Mouse (Mus musculus) embryo, embryonic 11 days (tissue): ENCODE results near the gene Fam120a.
A peak's percentile ranks its signal among the peaks of the same experiment; 100 is the strongest.

ENCODE experiments used
- DNase-seq: peaks from one replicate; pipeline ENCODE4 v3.0.0-alpha.2; 2015

The Fam120a gene

DNA sequence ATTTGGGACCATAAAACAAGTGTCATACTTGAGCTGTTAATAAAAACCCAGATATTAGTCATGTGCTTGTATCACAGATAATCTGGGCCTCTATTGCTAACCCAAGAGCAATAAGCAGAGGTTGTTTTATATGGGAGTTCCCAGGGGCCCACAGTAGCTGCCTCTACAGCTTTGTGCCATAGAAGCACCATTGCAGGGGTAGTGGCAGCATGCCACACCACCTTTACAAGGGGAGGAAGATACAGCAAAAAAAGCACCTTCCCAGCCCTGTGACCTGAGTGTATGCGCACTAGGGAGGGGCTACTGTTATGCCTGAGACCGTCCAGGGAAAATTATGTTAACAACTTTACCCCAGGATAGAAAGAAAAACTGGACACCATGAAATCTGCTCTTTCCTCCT lies 62.4 kb downstream of the Fam120a start:
- DNase-seq: no peak

DNA sequence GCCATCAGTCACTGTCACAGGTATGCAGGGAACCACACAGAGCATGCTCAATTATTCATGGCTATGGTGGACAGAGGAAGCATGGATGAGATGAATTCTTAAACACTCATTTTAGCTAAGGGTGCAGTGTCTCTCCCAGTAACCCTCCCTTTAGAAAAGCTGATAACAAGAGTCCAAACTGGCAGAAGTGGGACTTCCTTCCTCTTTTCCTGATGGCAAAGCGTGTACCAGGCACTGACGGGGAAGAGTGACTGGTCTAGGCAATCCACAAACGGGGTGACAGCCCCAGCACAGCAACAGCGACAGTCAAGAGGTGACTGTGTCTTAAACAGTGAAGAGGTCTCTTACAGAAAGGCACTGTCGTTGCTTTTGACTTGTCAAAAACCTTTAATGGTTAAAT lies 72.4 kb downstream of the Fam120a start:
- DNase-seq: no peak

DNA sequence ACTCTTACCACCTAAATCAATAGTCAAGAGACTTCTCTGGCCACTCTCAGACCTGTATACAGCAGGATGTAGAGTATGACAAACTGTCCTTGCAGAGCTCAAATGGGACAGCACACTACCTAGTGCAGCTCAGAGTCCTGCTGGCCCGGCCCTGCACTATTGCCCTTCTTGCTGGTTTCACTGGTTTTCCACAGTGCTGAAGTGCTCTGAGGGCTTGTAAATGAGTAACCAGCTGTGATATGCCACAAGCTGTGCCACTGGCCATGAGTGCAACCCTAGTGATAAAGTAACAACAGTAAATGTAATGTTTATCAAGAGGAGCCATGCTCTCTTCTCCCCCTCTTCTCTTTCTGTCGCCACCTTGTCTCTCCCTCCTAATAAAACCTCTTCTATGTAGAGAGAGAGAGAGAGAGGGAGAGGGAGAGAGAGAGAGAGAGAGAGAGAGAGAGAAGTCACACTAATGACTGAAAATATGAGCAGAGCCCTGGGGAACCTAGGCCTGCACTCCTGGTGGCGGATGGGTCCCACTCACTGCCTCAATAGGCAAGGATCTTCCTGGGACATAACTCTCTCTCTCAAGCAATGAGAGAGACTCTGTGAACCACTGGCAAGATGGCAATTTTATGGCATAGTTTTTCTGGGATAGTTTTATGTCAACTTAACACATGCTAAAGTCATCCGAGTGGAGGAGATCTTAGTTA lies 77.4 kb downstream of the Fam120a start:
- no peak for DNase-seq

DNA sequence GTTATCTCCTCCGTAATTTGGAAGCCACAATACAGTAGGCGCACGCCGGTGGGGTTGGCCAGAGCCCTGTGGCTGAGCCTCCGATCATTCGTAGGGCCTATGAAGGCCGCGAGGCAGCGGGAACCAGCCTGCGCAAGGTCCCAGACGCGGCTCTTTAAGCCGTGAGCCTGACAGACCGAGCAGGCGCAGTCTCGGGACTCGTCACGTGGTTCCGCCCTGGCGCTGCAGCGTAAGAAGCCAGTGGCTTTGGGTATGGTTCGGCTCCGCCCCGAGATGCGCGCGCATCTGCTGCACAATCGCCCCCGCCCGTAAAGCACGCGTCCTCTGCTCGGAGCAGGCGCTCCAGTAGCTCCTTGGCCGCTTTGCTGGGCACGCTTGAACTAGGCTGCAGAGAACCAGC lies 89.3 kb downstream of the Fam120a start:
- peak; percentile 99 for DNase-seq

DNA sequence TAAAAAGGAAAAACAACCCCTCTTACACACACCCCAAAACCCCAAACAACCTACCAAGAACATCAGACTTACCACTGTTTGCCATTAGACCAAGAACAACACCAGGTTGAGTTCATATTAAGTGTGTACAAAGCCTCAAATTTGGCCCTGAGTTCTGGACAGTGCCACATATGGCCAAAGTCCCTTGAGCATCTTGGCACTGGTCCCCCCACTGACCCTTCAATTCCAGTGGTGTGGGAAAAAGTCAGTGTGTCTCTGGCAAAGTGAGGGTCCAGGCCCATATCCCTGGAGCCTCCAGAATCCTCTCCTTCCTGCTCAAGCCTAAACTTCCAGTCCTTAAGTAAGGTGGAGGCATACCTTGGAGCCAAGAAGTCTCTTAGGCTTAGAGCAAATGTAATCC lies 90.0 kb downstream of the Fam120a start:
- no peak for DNase-seq

DNA sequence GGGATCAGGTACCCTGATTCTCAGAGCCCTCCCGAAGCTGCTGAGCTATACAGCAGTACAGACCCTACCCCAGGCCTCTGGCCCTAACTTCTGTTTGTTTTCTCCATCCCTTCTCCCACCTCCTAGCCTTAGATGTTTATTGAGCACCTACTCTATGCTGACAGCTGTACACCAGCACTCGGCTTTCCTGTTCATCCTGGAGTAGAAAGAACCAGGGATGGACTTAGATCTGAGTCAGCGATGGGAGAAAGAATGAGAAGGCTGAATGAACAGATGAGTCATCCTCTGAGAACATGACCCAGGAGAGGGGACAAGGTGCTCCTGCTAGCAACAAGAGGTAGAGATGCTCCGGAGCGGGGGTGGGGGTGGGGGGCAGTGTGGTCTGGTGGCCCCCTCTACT lies 95.1 kb downstream of the Fam120a start:
- DNase-seq: no peak

DNA sequence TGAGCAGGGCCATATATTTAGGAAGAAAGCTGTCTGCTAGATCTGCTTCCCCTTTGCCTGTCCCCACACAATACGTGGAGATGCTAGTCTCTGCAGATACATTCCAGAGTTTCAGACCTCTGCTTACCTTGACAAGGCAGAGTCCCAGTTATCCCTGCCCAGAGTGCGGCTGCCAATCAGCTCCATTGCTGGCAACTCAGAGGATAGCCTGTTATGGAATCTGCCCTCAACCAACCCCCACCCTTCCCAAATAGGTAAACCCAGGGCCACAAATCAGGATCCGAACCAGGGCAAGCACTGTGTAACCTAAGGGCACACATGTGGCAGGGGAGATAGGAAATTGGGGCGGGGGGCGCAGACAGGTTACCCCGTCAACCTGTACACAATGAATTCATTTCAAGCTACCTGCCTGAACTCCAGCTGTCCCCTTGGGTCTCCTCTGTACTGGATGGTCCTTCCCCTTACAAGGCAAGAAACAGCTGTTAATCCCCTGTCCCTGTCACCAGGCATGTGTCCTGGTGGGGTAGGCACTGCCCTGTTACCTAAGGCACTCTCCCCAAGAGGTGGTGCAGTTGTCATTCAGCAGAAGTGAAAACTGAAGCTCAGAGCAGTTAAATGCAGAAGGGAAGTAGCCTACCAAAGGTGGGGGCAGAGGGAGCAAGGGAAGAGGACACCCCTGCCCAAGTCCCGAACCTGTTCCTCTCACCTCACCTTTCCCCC lies 95.8 kb downstream of the Fam120a start:
- DNase-seq: no peak

DNA sequence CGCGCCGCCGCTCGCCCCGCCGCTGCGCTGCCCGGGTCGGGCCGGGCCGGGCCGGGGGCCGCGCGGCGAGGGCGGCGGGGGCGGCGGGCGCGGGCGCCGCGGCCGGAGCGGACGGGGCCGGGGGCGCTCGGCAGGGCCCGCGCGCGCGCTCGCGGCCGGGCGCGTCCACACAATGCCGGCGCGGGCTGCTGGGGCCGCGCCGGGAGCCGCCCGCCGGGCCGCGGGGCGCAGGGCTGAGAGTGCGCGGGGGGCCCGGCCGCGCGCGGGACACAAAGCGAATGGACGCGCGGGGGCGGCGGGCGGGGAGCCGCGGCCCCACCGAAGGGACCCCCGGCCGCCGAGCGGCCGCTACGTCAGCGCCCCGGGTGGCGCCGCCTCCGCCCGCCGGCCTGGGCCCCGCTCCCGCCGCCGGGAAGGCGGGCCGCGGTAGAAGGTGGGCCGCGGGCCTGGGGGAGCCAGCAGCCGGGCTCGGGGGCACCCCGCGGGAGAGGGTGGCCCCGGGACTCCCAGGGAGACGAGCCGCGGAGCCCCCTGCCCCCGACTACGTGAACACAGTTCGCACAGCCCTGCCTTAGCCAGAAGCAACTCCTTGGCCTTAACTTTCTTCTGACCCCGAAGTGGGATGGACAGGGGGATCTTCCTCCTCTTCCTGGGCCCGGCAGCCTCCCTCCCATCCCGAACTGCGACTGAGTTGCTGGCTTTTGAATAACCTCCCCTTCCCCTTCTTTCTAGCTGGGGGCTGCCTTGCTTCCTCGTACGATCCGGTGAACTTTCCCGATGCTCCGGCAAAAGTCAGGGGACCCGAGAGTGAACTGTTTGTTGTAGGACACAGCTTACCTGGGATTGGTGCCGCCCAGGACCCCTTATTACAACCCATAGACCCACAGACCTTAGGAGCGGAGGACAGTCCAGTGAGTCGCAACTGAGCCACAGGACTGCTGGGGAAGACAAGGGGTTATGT lies 96.8 kb downstream of the Fam120a start, which contains the start of gene Phf2:
Phf2 (minus strand) TSS at position 349 of the 961 bp plus-strand sequence.
- DNase-seq: peak; percentile 74

DNA sequence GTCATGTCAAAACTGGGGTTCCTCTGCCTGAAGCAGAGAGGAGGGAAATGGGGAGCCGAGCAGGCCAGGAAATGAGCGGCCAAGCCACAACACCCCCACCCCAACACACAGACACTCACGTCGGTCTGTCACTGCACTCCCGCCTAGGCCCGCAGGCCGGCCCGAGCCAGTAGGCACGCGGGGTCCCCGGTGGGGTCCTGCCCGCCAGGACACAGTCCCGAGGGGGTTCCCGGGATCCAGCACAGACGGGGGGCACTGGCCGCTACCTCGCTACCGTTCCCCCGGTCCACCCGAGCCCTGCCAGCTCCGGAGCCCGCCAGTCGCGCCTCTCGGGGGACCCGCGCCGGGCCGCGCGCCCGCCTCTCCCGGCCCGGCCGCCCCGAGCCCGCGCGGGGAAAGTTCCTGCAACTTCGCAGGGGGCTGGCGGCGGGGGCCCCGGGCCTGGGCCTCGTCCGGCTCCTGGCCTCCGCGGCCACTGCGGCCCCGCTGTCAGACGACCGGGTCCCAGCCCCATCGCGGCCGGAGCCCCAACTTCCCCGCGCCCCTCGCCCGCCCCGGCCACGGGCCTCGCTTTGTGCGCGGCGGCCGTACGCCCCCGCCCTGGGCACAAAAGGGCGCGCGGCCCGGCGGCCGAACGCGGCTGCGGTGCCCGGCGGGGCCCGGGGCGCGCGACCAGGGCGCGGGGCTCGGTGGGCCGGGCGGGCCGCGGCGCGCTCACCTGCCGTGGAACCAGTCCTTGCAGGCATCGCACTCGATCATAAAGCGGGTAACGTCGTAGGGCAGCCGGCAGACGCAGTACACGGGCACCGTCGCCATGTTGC lies 97.7 kb downstream of the Fam120a start:
- peak; percentile 68 for DNase-seq

DNA sequence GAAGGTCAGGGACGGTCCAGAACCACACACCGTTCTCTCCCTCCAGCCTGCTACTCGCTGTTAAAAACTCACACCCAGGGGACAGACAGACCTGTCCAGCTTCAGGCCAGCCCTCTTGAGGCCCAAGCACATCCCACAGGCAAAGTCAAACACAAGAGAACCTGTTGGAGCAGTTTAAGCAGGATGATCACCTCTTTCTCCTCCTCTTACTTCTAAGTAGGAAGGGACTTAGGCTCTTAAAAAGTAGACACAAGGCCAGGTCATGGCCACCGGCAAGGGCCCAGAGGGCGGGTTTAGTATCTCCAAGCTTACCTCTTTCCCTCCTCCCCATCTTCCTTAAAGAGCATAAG lies 98.2 kb downstream of the Fam120a start:
- no peak for DNase-seq

DNA sequence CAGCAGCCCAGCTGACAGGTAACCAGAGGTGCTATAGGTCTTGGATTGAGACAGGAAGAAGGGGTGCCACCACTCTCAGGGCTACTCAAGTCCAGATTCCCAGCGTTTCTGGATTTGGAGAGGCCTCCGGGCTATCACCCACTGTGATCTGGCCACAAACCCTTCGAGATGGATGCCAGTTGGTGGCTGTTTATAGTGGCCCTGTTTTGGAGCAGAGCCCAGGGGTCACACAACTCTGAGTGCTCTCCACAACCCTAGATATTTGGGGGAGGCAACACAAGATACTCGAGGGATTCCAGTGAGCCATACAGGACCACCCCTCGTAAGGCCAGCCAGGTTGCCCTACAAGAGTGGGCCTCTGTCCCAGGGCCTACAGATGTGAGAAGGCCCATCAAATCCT lies 98.7 kb downstream of the Fam120a start:
- no peak for DNase-seq

DNA sequence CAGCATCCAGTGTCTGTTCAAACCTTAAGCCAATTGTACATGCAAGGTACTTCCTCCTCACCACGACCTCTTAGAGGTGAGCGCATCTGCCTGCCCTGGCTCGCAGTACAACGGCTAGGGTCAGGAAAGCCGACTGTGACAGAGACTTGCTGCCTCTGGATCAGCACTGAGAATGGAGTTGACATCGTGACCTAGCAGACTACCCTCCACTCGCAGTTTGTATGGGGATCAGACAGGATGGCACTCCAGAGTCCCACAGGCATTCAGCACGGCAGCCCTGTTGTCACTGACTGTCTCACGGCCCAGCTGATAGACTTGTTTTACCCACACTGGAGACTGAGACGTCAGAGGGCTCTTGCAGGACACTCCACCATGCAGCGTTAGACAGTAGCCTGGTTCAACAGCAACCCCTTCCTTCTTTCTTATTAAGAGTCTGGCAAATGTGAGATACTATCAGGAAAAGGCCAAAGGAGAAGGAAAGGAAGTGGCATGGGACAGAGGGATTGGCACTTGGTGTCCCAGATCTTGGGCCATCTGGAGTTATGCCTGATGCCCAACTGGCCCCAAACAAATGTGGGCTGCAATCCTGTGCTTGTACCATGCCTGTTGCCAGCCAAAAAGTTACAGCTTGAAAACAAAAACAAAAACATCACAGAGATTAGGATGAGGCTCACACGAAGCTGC lies 103.0 kb downstream of the Fam120a start:
- DNase-seq: no peak

DNA sequence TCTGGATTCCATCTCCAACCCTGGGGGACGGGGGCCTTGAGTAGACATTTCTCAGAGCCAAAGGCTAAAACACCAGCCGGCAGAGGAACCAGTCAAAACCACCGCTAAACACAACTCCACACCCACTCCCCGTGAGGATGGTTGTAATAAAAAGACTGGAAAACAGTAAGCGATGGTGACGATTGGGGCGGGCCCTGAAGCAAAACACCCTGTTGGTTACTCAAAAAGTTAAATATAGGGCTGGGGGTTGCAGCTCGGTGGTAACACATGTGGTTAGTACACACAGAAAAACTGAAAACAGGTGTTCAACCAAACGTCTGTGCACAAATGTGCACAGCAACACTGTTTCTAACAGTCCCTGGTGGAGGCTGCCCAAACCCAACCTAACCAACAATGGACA lies 104.3 kb downstream of the Fam120a start:
- no peak for DNase-seq

DNA sequence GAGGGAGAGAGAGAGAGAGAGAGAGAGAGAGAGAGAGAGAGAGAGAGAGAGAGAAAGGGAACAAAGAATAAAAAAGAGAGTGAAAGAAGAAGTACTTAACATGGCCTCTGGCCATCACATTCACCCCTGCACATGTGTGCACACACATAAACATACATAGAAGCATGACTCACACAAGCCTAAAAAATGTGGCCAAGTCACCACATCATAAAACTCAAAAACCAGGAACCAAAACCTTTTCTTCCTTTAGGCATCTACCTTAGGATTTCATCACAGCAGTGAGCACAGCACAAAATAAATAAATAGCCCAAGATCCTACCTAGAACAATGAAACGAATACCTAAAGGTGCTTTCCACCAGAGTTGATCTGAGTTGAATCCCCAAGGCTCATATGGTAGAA lies 105.9 kb downstream of the Fam120a start:
- no peak for DNase-seq

DNA sequence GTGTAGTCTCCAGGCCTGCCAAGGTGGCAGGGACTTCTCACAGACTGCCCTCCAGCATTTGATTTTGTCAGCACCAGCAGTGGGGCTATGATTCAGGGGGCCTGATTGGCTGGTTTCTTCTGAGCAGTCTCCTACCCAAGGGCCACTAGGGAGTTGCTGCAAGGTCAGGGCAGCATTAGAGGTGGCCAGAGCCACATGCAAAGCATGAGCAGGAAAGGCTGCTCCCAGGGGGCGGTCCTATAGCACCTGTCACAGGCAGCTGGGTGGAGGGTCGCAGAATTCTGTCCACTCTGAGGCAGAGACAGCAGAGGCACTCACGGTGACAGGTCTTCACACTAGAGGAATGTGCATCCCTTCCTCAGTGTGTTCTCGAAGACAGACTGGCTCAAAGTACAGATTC lies 109.0 kb downstream of the Fam120a start:
- no peak for DNase-seq

DNA sequence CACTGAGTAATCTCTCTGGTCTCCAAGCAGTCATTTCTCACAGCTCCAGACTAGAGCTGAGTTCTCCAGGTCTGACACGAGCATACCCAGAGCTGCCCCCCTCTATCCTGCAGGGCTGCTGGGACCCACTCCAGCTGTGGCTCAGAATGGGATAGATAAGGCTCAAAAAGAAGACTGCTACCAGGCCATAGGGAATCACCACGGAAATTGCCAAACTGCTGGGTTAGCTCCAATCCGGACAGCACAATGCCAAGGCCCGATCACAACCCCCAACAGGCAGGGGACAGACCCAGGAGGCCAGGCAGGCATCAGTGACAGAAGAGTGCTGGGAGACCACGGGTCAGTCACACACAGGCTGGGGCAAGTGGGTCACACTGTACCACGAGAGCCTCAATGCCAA lies 109.8 kb downstream of the Fam120a start:
- DNase-seq: no peak

DNA sequence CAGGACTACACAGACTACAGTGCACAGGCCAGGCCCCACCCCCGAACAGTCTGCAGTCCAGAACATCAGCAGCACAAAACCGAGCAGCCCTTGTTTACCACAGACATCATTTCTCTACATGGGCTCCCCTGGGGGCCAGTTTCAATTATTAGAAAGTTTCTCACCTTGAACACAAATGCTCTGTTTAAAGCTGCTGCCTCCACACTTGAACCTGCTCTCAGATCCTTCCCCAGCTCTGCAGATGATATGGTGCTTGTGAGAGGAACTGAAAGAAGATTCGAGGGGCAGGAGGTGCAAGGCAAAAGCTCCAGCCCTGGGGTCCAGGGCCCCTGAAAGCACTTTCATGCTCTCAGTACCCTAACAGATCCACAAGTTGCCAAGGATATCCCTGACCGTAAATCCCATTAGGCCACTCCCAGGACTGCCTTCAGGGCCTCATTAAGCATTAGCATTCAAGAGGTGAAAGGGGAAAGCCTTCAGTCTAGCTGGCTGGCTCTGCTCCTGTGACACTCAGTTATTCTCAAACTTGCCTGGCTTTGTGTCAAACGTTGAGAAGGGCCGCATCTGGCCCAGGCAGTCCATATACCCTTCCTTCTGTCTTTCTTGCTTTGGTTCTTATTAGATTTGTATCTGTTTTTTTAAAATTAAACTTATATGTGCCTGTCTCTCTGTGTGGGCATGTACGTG lies 110.4 kb downstream of the Fam120a start:
- DNase-seq: no peak

DNA sequence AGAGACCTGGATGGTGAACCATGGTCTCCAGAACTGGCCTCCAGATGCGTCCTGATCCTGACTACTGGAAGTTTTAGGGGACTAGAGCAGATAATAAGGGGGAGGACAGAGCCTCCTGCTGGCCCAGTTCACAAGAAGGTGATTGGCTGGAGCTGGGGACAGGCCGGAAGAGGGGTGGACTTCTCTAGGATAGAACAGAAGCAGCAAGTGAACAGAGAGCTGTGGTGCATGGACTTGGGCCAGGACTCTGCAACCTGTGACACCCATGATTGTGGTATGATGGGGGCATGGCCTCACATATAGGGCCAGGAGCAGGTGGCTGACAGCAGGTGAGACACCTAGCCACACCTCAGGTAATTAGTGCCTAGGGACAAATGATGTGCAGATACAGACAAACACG lies 113.9 kb downstream of the Fam120a start:
- DNase-seq: no peak

DNA sequence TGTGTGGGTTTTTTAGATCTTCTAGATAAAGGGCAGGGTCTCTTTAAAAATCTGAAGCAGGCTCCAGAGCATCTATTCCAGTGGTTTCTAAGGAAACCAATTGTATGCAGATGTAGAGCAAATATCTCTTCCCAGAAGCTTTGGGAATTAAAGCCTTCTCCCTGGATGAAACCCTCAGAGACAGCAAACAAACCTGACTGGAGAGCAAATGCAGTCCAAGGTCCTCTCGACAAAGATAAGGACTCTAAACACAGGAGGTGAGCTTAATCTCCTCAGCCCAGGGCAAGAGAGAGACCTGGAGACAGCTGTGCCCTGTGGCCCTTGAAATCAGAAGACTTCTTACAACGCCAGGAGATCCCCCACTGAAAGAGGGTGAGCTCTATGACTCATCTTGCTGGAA lies 114.3 kb downstream of the Fam120a start:
- no peak for DNase-seq

DNA sequence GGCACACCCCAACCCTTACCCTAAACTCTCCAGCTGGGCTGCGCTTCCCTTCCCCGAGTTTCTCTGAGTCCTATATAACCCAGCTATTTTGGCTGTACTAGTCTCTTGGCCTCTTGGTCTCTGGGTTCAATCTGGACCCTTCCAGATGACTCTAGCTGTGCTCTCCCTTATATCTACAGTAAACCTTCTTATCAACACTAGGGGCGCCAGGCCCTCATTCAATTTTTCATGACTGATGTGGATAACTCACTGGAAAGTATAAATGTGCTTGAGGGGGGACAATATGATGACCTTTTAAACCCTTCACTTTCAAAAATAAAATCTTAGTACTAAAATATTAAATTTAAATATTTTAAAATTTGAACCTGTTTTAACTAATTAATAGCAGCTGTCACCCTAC lies 115.0 kb downstream of the Fam120a start:
- DNase-seq: peak; percentile 30

DNA sequence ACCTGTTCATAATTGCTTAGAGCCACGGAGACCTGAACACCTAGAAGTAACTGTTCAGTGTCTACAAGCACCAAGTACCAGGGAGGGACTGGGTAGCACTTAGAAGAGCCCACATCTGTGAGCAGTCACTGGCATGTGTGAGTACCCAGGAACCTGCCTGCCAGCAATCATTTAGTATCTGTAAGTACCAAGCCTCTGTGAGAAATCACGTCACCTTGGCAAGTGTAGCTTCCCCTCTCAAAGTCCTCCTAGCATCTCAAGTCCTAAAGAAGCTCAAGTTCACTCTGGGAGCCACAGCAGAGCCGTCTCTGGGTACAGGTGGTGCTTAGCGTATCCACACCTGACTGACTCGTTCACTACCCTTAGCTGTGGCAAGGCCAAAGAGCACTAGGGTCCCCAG lies 116.1 kb downstream of the Fam120a start:
- no peak for DNase-seq

DNA sequence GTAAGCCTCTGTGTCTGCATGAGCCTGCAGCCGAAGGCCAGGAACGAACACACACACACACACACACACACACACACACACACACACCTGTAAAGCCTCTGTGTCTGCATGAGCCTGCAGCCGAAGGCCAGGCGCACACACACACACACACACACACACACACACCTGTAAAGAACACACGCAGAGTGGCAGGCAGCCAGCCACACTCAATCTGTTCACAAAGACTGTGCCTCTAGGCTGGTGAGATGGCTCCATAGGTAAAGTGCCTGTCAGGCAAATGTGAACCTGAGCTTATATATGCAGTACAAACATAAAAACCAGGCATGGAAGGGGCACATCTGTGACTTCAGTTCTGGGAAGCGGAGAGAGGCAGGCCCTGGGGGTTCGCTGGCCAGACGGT lies 117.0 kb downstream of the Fam120a start:
- DNase-seq: no peak
